Mouse (Mus musculus) spleen, adult 2 months (tissue): ENCODE measurements around the gene Ms4a3. TPM values are rescaled to one million over a fixed set of nuclear protein-coding genes. Genes with fewer than 3 reads are reported as not detected.

ENCODE experiments used
- DNase-seq, 2 experiments: peaks; one replicate each; pipeline versions ENCODE4 v3.0.0 to v3.0.0-alpha.2; 2012 to 2021; ENCODE audit warnings: low spot score in 2 of 2, low read depth in 1 of 2
- H3K27ac ChIP-seq: fragments of 200-500 bp; 2 replicates; pipeline ENCODE4 v1.5.1; 2012; ENCODE audit warnings: low read length, inconsistent platforms; ENCODE audit not compliant: insufficient read depth
- H3K27me3 ChIP-seq: fragments of 200-500 bp; 2 replicates; pipeline ENCODE4 v1.6.1; 2012; ENCODE audit warnings: mild to moderate bottlenecking, moderate library complexity, low read length, inconsistent platforms; ENCODE audit not compliant: control insufficient read depth, insufficient read depth
- H3K36me3 ChIP-seq: fragments of 200-500 bp; 2 replicates; pipeline ENCODE4 v1.6.1; 2012; ENCODE audit warnings: mild to moderate bottlenecking, low read length, inconsistent platforms; ENCODE audit not compliant: control insufficient read depth, insufficient read depth
- H3K4me1 ChIP-seq: fragments of 200-500 bp; 2 replicates; pipeline ENCODE4 v1.6.1; 2011; ENCODE audit warnings: inconsistent platforms; ENCODE audit not compliant: control insufficient read depth, insufficient read depth, insufficient read length
- H3K4me3 ChIP-seq: fragments of 200-500 bp; 2 replicates; pipeline ENCODE4 v1.5.1; 2011; ENCODE audit warnings: mild to moderate bottlenecking, inconsistent platforms; ENCODE audit not compliant: insufficient read depth, insufficient read length; ENCODE audit errors: extremely low read depth
- CTCF ChIP-seq: fragments of 200-500 bp; IDR thresholded peaks from 2 replicates; pipeline ENCODE4 v1.5.1; 2011; ENCODE audit warnings: mild to moderate bottlenecking, inconsistent platforms; ENCODE audit not compliant: insufficient read depth, insufficient read length, insufficient replicate concordance; ENCODE audit errors: extremely low read depth
- POLR2A ChIP-seq: fragments of 200-500 bp; IDR thresholded peaks from 2 replicates; pipeline ENCODE4 v1.6.1; 2011; ENCODE audit warnings: low read depth, low read length, inconsistent platforms
- WGBS: fragments of 180-500 bp; shearing (Covaris S2); methylation state at CpG from one replicate; pipeline ENCODE4 v1.1.7; 2018; 5-methylcytosine and 5-hydroxymethylcytosine counted together
- polyA plus RNA-seq: library from polyadenylated mRNA; depleted of rRNA; stranded (reverse); fragments of >200 nt; gene quantifications from 2 replicates; pipeline ENCODE4 v1.2.3, GENCODE M21; 2012

Ms4a3 gene
- polyA plus RNA-seq, 1 experiment: 1.7 TPM

DNA sequence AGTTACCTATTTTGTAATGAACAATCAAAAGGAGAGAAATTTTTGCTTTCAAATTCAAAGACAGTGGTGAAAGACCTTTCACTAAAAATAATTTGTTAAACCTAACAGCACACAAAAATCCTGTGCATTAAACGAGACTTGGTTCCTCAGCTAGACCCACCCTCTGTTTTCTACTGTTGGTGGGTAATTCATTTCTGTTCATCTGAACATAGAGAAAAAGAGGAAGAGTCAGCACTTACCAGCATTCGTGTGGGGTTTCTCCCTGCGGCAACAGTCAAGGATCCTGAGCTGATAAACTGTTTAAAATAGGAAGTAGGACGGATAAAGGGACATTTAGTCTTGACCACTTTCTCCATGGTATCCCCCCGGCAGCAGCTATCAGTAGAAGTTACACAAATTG, 5.1 kb downstream of the Ms4a3 start:
- Histone ChIP-seq H3K27ac (no peak overlapping the region), H3K4me1 (no peaks in the 10 kb centered on the region), H3K4me3 (no peak overlapping the region), H3K36me3 (no peaks in the 10 kb centered on the region), H3K27me3 (no peaks in the 10 kb centered on the region)
- TF ChIP-seq CTCF (no peak), POLR2A (no peak)
- DNase-seq: no peak
- WGBS: 16% methylated on average over 5 of the region's 5 CpGs

DNA sequence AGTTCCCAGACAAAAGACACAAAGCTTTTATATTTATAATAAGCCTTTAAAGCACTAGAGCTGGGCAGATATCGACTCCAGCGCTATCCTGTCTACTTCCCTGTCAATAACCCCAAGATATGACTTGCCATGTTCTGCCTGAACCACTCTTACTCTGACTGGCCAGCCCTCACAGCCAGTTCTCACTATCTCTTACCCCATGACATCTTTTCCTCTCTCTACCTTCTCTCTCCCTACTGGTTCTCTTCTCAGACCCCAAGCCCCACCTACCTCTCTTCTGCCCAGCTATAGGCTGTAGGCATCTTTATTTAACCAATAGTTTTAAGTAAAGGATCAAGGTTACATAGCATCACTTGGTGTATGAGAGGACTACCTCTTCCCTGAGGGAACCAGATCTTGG, 6.3 kb downstream of the Ms4a3 start:
- TF ChIP-seq CTCF: no peak
- TF ChIP-seq POLR2A: no peak
- WGBS: 86% methylated on average over 2 of the region's 2 CpGs
- H3K27me3 ChIP-seq: no peaks in the 10 kb centered on the region

GRCm38 (mm10) chr19:11633732-11634131, 6.9 kb downstream of the Ms4a3 start:
- Histone ChIP-seq H3K27ac (no peak overlapping the region), H3K27me3 (no peaks in the 10 kb centered on the region), H3K36me3 (no peaks in the 10 kb centered on the region), H3K4me3 (no peak overlapping the region), H3K4me1 (no peaks in the 10 kb centered on the region)
- no peak for TF ChIP-seq CTCF
- TF ChIP-seq POLR2A: no peak
- no peak for DNase-seq
- WGBS: 92% methylated on average over 1 of the region's 1 CpGs

More for the DNA sequence above, 6.3 kb downstream of the Ms4a3 start:
- H3K4me1 ChIP-seq: no peaks in the 10 kb centered on the region
- H3K36me3 ChIP-seq: no peaks in the 10 kb centered on the region
- H3K27ac ChIP-seq: no peak overlapping the region
- H3K4me3 ChIP-seq: no peak overlapping the region
- DNase-seq: no peak

- Histone ChIP-seq H3K27ac (no peak overlapping the region), H3K27me3 (no peaks in the 10 kb centered on the region), H3K4me3 (no peak overlapping the region), H3K36me3 (no peaks in the 10 kb centered on the region), H3K4me1 (no peaks in the 10 kb centered on the region)
- TF ChIP-seq POLR2A (no peak), CTCF (no peak)
- DNase-seq: no peak
- 81% methylated on average over 5 of the region's 5 CpGs for WGBS
Measured at GRCm38 (mm10) chr19:11625231-11625630, 15.4 kb downstream of the Ms4a3 start.

DNA sequence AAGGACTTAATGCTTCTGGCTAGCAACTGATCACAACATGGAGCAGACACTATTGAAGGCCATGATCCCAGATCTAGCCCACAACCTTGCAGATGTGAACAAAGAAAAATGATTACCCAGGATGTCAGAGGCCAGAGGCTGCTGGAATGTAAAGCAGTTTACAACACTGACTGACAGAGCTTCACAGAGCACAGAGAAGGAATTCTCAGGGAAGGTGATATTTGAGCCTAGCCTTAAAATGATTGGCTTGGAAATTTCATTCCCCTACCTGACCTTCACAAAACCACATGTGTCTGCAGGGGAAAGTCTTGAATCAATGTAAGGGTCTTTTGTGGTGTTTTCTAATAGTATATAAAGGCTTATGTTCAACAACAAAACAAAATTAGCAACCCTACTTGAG, 15.9 kb downstream of the Ms4a3 start:
- Histone ChIP-seq H3K4me1 (no peaks in the 10 kb centered on the region), H3K27ac (no peak overlapping the region), H3K4me3 (no peak overlapping the region), H3K27me3 (no peaks in the 10 kb centered on the region), H3K36me3 (no peaks in the 10 kb centered on the region)
- DNase-seq: no peak
- TF ChIP-seq POLR2A: no peak
- no peak for TF ChIP-seq CTCF

- H3K27me3 ChIP-seq: no peaks in the 10 kb centered on the region
- no peak within 1 kb of the TSS for H3K4me3 ChIP-seq
Measured at GRCm38 (mm10) chr19:11623551-11623950, 17.1 kb downstream of the Ms4a3 start, which contains the start of gene Ms4a2. TSS of gene Ms4a2 (minus strand) at chr19:11623719.

GRCm38 (mm10) chr19:11617983-11618382, 22.7 kb downstream of the Ms4a3 start:
- H3K4me3 ChIP-seq: no peak overlapping the region
- DNase-seq: no peak
- no peaks in the 10 kb centered on the region for H3K36me3 ChIP-seq
- no peaks in the 10 kb centered on the region for H3K4me1 ChIP-seq
- TF ChIP-seq POLR2A: no peak
- no peak for TF ChIP-seq CTCF
- H3K27me3 ChIP-seq: no peaks in the 10 kb centered on the region
- no peak overlapping the region for H3K27ac ChIP-seq

More at GRCm38 (mm10) chr19:11623551-11623950, 17.1 kb downstream of the Ms4a3 start, which contains the start of gene Ms4a2:
- WGBS: 83% methylated on average over 2 of the region's 2 CpGs
- Histone ChIP-seq H3K36me3 (no peaks in the 10 kb centered on the region), H3K4me1 (no peaks in the 10 kb centered on the region), H3K27ac (no peak within 1 kb of the TSS)
- TF ChIP-seq POLR2A (no peak), CTCF (no peak)
- no peak for DNase-seq
